Mouse (Mus musculus): ENCODE data around the gene Gzmg.
"Not testable (repeated sequence)": the region's sequence is repeated elsewhere in the genome, so short reads cannot be mapped to it uniquely, and the experiment has no call there.

- TF ChIP-seq POLR2A (IDR thresholded peaks at IDR 0.05; ENCODE audit: low read depth, low read length); CTCF (IDR thresholded peaks at IDR 0.05; ENCODE audit: borderline replicate concordance, insufficient read depth, low read length): not testable (repeated sequence)
Measured at GRCm38 (mm10) chr14:56133675-56134074, 25.7 kb downstream of the Gzmg start.

All from embryonic fibroblast, embryonic 13.5 days (primary cell).